Mouse (Mus musculus) thymus, adult 2 months (tissue): ENCODE data around the gene Ank3. TPM values are rescaled to one million over a fixed set of nuclear protein-coding genes. Genes with fewer than 3 reads are reported as not detected.

ENCODE experiments used
- DNase-seq: peaks from one replicate; pipeline ENCODE4 v3.0.0; 2021
- H3K27ac ChIP-seq: fragments of 200-500 bp; 2 replicates; pipeline ENCODE4 v1.5.1; 2012; ENCODE audit warnings: low read length, control low read depth; ENCODE audit not compliant: control insufficient read depth, insufficient read depth
- H3K27me3 ChIP-seq: fragments of 200-500 bp; 2 replicates; pipeline ENCODE4 v1.6.1; 2012; ENCODE audit warnings: mild to moderate bottlenecking, low read length, moderate library complexity, mixed read lengths; ENCODE audit not compliant: control insufficient read depth, insufficient read depth
- H3K36me3 ChIP-seq: fragments of 200-500 bp; 2 replicates; pipeline ENCODE4 v1.6.1; 2012; ENCODE audit warnings: mild to moderate bottlenecking, low read length, moderate library complexity; ENCODE audit not compliant: control insufficient read depth, insufficient read depth
- H3K4me1 ChIP-seq: fragments of 200-500 bp; replicated peaks from 2 replicates; pipeline ENCODE4 v1.6.1; 2012; ENCODE audit warnings: low read length; ENCODE audit not compliant: control insufficient read depth, insufficient read depth
- H3K4me3 ChIP-seq: fragments of 200-500 bp; 2 replicates; pipeline ENCODE4 v1.5.1; 2012; ENCODE audit warnings: mild to moderate bottlenecking, low read length, control low read depth, moderate library complexity; ENCODE audit not compliant: control insufficient read depth, insufficient read depth
- CTCF ChIP-seq: fragments of 200-500 bp; IDR thresholded peaks from 2 replicates; pipeline ENCODE4 v1.5.1; 2012; ENCODE audit warnings: mild to moderate bottlenecking, control low read depth, low read length, moderate library complexity, borderline replicate concordance; ENCODE audit not compliant: control insufficient read depth, poor library complexity, insufficient read depth; ENCODE audit errors: extremely low read depth
- POLR2A ChIP-seq: fragments of 200-500 bp; IDR thresholded peaks from 2 replicates; pipeline ENCODE4 v1.6.1; 2012; ENCODE audit warnings: mild to moderate bottlenecking, low read length, control low read depth, moderate library complexity; ENCODE audit not compliant: control insufficient read depth, poor library complexity, insufficient read depth; ENCODE audit errors: extremely low read depth
- WGBS: fragments of 180-500 bp; shearing (Covaris S2); methylation state at CpG from one replicate; pipeline ENCODE4 v1.1.7; 2018; 5-methylcytosine and 5-hydroxymethylcytosine counted together
- polyA plus RNA-seq: library from polyadenylated mRNA; depleted of rRNA; stranded (reverse); fragments of >200 nt; gene quantifications from 2 replicates; pipeline ENCODE4 v1.2.3, GENCODE M21; 2012

The Ank3 gene
- polyA plus RNA-seq, 1 experiment = 4.2 TPM

GRCm38 (mm10) chr10:69724159-69724558 lies 325.6 kb downstream of the Ank3 start:
- no peak for DNase-seq
- TF ChIP-seq CTCF = no peak
- no peak for TF ChIP-seq POLR2A
- 95% methylated on average over 4 of the region's 4 CpGs for WGBS
- H3K27ac ChIP-seq = no peak overlapping the region
- no peaks in the 10 kb centered on the region for H3K4me1 ChIP-seq
- H3K27me3 ChIP-seq = no peaks in the 10 kb centered on the region
- no peak overlapping the region for H3K4me3 ChIP-seq
- H3K36me3 ChIP-seq = no peaks in the 10 kb centered on the region

GRCm38 (mm10) chr10:69725078-69725477 lies 326.5 kb downstream of the Ank3 start:
- Histone ChIP-seq H3K27ac (no peak overlapping the region), H3K4me1 (no peaks in the 10 kb centered on the region), H3K27me3 (no peaks in the 10 kb centered on the region), H3K36me3 (no peaks in the 10 kb centered on the region), H3K4me3 (no peak overlapping the region)
- no peak for TF ChIP-seq CTCF
- TF ChIP-seq POLR2A = no peak
- DNase-seq = no peak
- WGBS = 97% methylated on average over 14 of the region's 14 CpGs

DNA sequence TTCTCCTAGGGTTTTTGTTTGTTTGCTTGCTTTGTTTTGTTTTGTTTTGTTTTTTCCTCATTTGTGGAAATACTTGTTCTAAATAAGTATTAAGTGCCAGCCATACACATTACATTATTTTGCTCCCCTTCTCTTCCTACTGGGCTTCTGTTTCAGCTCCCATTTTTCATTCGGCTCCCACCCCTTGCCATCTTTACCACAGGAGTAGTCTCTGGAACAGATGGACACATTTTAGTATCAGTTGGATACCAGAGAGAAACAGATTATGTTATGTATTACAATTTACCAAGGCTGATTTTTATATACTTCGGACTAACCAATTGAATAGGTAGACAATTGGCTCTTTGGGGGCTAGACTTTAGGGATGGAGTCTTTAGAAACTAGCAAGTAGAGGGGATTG lies 327.7 kb downstream of the Ank3 start:
- WGBS = 97% methylated on average over 2 of the region's 2 CpGs
- H3K27me3 ChIP-seq = no peaks in the 10 kb centered on the region
- TF ChIP-seq POLR2A (no peak), CTCF (no peak)
- no peaks in the 10 kb centered on the region for H3K4me1 ChIP-seq
- H3K27ac ChIP-seq = no peak overlapping the region
- H3K4me3 ChIP-seq = no peak overlapping the region
- H3K36me3 ChIP-seq = no peaks in the 10 kb centered on the region
- DNase-seq = no peak

- no peak overlapping the region for H3K4me3 ChIP-seq
- DNase-seq = no peak
- no peak overlapping the region for H3K27ac ChIP-seq
- no peaks in the 10 kb centered on the region for H3K27me3 ChIP-seq
- 86% methylated on average over 7 of the region's 7 CpGs for WGBS
- no peaks in the 10 kb centered on the region for H3K4me1 ChIP-seq
- TF ChIP-seq POLR2A (no peak), CTCF (no peak)
- H3K36me3 ChIP-seq = no peaks in the 10 kb centered on the region
These were observed 328.2 kb downstream of the Ank3 start for GRCm38 (mm10) chr10:69726806-69727205.

- 91% methylated on average over 6 of the region's 6 CpGs for WGBS
- no peak for TF ChIP-seq POLR2A
- no peak for TF ChIP-seq CTCF
- no peak for DNase-seq
- no peaks in the 10 kb centered on the region for H3K36me3 ChIP-seq
- H3K4me1 ChIP-seq = no peaks in the 10 kb centered on the region
- H3K27me3 ChIP-seq = no peaks in the 10 kb centered on the region
- H3K4me3 ChIP-seq = no peak overlapping the region
- H3K27ac ChIP-seq = no peak overlapping the region
These were observed 330.3 kb downstream of the Ank3 start for GRCm38 (mm10) chr10:69728876-69729275.

DNA sequence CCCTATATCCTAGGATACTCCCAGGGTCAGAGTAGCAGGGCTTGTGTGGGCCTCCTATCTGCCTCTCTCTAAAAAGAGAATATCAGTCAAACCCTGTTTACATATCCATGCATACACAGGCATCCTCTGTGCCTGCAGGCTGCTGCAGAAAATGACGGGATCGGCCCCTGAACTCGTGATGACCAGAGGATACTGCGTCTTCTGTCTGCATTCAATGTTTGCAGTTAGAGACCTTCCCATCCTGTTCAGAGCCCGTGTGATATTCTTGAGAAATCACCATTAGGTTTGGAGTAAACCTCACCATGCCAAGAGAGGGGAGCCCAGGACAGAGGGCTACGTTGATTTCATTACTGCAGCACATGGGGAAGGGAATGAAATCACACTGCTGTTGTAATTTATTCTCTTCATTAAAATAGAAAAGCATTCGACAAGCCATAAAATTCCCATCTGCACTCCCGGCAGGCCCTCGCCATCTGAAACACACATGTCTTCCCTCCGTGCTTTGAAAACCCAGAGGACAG lies 331.8 kb downstream of the Ank3 start:
- no peak for DNase-seq
- Histone ChIP-seq H3K36me3 (no peaks in the 10 kb centered on the region), H3K4me1 (no peaks in the 10 kb centered on the region), H3K4me3 (no peak overlapping the region), H3K27ac (no peak overlapping the region), H3K27me3 (no peaks in the 10 kb centered on the region)
- TF ChIP-seq CTCF (no peak), POLR2A (no peak)
- 90% methylated on average over 10 of the region's 10 CpGs for WGBS

- H3K27ac ChIP-seq = no peak overlapping the region
- DNase-seq = no peak
- H3K4me3 ChIP-seq = no peak overlapping the region
- H3K4me1 ChIP-seq = no peaks in the 10 kb centered on the region
- H3K36me3 ChIP-seq = no peaks in the 10 kb centered on the region
- no peaks in the 10 kb centered on the region for H3K27me3 ChIP-seq
- WGBS = 84% methylated on average over 5 of the region's 5 CpGs
- no peak for TF ChIP-seq CTCF
- TF ChIP-seq POLR2A = no peak
These were observed 332.8 kb downstream of the Ank3 start for GRCm38 (mm10) chr10:69731341-69731740.
